Mouse (Mus musculus): ENCODE measurements around the gene Dennd4a.

The Dennd4a gene

DNA sequence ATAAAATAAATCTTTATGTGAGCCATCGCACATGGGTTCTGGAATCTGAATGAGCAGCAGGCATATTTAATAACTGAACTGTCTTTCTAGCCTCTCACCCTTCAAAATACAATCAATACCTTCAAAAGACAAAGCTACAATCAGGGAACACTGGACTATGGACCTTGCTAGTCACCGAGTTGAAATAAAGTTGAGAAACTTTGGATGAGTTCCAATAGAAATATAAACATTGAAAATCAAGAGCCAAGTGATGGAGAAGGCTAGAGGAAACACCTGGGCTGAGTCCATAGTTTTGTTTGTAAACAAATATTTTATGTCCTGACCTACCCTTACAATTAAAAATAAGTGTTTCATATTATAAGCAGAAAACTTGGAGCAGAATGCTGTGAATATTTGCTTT, 102.8 kb downstream of the Dennd4a start:
- DNase-seq (ENCODE audit: low read depth, low spot score), result no peak

GRCm38 (mm10) chr9:64914629-64915028, 103.5 kb downstream of the Dennd4a start:
- no peak for DNase-seq (ENCODE audit: low read depth, low spot score)

DNA sequence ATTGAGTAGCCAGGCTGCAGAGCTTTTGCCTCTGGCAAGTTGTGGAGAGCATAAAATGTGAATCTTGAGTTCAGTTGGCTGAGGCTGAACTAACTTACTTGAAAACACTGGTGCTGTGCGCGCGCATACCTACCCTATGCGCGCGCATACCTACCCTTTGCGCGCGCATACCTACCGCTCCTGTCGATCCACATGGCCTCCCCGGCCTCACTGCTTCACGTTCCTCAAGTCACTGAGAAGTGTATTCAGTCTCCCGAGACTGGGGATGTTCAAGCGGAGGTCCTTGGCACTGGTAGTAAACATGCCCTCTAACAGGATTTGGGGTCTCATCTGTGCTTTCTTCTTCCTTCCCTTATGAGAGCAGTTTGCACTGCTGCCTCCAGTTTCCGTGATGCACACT, 107.4 kb downstream of the Dennd4a start:
- DNase-seq (ENCODE audit: low read depth, low spot score), result peak; percentile 68

DNA sequence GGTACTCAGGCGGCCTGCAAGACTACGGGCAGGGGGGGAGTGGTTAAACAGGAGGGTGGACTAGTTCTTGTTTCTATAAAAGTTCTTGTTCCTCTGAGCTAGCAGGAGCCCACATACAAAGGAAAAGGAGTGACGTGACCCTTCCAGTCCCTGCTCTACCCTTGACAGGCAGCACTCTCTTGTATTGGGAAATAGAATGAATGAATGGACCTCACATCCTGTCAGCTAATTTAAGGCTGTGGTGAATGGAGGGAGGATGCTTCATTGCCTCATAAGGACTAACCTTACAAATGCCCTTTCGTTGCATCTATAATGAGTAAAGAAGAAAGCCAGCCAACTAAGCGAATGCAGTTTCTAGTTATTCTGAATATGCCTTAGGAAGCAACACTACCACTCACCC, 114.6 kb downstream of the Dennd4a start:
- DNase-seq (ENCODE audit: low read depth, low spot score), result no peak

GRCm38 (mm10) chr9:64926201-64926991, 115.3 kb downstream of the Dennd4a start:
- DNase-seq (ENCODE audit: low read depth, low spot score), result no peak

- no peak for DNase-seq (ENCODE audit: low read depth, low spot score)
Measured at GRCm38 (mm10) chr9:64930256-64930655, 119.1 kb downstream of the Dennd4a start.

- DNase-seq (ENCODE audit: low read depth, low spot score), result no peak
Measured at GRCm38 (mm10) chr9:64931751-64932610, 120.8 kb downstream of the Dennd4a start.

DNA sequence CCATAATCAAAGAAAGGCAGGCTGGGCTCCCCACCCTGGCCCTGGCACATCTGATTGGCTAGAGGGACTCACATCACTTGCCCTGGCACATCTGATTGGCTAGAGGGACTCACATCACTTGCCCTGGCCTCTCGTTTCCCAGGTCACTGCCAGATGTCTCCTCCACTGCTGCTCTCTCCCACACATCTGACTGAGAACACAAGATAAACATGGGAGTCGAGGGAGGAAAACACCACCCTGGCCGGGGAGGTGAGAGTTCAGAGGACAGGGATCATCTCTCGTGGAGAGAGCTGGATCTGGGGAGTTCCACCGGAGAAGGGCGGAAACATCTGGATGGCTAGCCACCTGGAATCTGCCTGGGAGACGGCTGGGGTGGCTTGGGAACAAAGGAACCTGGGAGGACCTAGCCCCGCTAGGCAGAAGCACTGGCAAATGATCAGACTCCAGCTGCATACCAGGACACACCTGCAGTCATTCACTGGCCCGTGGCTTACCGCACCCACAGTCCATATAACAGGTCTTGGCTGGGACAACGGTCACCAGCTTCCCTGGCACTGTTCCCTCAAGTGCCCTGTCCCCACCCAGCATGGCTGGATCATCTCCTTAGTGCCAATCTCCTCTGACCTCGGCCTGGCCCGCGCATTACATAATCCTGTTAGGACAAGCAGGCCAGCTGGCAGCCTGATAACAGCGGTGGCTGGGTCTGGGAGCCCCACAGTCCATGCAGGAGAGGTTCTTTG, 123.0 kb downstream of the Dennd4a start:
- peak; percentile 70 for DNase-seq (ENCODE audit: low read depth, low spot score)

GRCm38 (mm10) chr9:64936508-64936907, 125.4 kb downstream of the Dennd4a start:
- DNase-seq (ENCODE audit: low read depth, low spot score), result peak; percentile 74

GRCm38 (mm10) chr9:64937491-64937890, 126.4 kb downstream of the Dennd4a start:
- DNase-seq (ENCODE audit: low read depth, low spot score), result no peak

- DNase-seq (ENCODE audit: low read depth, low spot score), result no peak
Measured at GRCm38 (mm10) chr9:64938535-64938934, 127.4 kb downstream of the Dennd4a start.

DNA sequence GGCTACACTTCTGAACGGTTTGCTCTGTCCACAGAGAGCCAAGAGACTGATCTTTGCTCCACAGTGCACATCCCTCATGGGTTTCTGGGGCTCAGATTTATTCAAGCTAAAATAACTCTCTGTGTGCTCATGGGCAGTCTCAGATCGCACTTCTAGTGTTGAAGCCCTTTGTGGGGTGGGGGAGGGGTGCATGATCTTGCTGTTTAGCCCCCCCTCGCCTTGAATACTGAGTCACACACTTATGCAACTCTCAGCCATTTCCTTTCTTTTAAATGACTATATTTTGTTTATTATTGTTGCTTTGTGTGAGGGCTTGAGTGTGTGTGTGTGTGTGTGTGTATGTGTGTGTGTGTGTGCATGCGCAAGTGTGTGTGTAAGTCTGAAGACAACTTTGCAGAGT, 128.1 kb downstream of the Dennd4a start:
- no peak for DNase-seq (ENCODE audit: low read depth, low spot score)

DNA sequence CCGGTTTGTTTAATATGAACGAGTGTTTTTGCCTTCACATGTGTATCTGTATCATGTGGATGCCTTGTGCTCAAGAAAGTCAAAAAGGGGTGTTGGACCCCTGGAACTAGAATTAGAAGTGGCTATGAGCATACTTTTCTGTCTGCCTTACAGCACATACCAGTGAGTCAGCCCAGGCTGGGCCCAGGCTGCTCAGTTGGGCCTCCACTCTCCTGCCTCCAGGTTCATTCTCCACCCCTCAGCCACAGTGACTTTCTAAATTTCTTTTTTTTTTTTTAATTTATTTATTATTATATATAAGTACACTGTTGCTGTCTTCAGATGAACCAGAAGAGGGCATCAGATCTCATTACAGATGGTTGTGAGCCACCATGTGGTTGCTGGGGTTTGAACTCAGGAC, 128.7 kb downstream of the Dennd4a start:
- DNase-seq (ENCODE audit: low read depth, low spot score), result no peak

DNA sequence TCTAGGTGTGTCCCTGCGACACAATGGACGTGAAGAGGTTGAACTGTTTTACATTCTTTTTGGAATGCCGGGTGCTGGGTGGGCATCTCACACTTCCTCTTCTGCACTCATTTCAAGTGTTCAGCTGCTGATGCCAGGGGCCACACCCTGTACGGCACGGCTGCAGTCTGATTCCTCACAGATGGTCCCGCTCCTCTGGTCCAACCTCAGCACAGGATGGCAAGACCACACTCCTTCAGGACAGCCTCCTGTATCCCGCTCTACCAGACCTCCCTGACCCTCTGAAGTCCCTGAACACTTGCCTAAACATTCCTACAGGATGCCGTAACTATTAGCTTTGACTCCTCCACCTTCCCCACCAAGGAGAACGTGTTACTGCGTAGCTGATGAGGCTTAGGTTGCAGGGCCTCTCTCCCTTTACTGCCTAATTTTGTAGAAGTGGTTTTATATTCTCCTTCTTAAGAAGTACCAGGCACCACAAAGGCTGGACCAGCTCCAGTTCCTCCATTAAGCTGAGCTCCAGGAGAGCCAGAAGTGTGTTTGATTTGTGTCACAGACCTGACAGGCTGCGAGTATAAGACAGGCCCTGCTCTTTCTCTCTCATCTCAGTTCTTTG, 129.7 kb downstream of the Dennd4a start:
- DNase-seq (ENCODE audit: low read depth, low spot score), result no peak

DNA sequence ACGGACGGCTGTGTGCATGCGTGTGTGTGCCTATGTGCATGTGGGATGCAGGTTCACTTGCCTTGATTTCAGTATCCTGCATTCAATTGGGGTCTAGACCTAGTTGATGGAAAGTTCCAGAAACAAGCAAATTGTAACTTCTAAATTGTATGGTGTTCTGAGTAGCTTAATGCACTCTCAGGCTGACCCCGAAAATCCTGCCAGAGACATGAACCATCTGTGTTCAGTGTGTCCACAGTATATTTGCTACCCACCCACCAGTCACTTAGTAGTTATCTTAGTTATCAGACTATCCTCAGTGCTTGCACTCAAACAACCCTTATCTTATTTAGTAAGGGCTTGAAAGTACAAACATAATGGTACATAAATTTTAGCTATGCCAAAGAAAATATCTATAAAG, 130.5 kb downstream of the Dennd4a start:
- no peak for DNase-seq (ENCODE audit: low read depth, low spot score)

DNA sequence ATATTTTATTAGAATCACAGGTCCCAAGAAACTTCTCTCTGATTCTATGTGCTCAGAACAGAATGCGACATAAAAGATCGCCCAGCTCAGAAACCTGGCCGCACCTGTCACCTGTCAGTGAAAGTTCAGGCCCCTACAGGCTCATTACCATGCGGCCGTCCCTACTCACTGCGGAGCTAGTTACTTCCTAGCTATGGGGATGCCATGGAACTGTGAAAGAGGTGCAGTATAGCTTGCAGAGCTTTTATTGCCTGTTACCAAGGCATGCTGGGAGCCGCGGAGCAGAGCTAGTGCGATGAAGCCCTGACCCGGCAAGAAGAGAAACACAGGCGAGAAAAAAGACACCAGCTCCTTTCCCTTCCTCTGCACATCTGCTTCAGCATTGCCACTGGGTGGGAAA, 132.9 kb downstream of the Dennd4a start:
- DNase-seq (ENCODE audit: low read depth, low spot score), result no peak

GRCm38 (mm10) chr9:64947483-64948095, 136.4 kb downstream of the Dennd4a start:
- no peak for DNase-seq (ENCODE audit: low read depth, low spot score)

- DNase-seq (ENCODE audit: low read depth, low spot score), result no peak
Measured at GRCm38 (mm10) chr9:64951161-64951657, 140.1 kb downstream of the Dennd4a start, which contains the start of gene Slc24a1. Gene Slc24a1 (minus strand): TSS chr9:64951607.

- no peak for DNase-seq (ENCODE audit: low read depth, low spot score)
Measured at GRCm38 (mm10) chr9:64952055-64952454, 140.9 kb downstream of the Dennd4a start.

DNA sequence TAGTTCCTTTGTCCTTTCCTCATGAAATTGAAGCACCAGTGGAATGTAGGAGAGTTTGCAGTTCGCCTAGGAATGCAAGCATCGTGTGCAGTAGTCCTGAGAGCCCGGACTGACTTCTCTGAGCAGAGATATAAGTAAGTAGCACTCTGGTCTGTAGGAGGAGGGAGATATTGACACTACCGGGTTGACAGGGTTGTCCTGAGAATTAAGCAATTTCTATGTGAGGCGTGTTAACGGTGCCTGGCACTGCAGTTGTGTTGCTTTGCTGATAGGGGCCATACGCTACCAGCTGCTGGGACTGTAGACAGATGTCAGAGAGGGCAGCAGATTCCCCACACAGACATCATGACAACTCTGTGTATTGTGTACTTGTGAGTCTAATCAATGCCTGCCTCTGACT, 142.1 kb downstream of the Dennd4a start:
- DNase-seq (ENCODE audit: low read depth, low spot score), result no peak

GRCm38 (mm10) chr9:64956337-64956736, 145.2 kb downstream of the Dennd4a start:
- DNase-seq (ENCODE audit: low read depth, low spot score), result no peak

Data from forelimb bud, embryonic 11.5 days (tissue).